Mouse (Mus musculus): Measurements from ENCODE around the gene Ormdl2. TPM values are rescaled to one million over a fixed set of nuclear protein-coding genes. Genes with fewer than 3 reads are reported as not detected.
A peak's percentile ranks its signal among the peaks of the same experiment; 100 is the strongest.

The Ormdl2 gene
- 59.8 and 62.1 TPM in 2 replicates for polyA plus RNA-seq (2015; fragmentation: Nextera tagmentation; extraction: Ambion mirVana)

DNA sequence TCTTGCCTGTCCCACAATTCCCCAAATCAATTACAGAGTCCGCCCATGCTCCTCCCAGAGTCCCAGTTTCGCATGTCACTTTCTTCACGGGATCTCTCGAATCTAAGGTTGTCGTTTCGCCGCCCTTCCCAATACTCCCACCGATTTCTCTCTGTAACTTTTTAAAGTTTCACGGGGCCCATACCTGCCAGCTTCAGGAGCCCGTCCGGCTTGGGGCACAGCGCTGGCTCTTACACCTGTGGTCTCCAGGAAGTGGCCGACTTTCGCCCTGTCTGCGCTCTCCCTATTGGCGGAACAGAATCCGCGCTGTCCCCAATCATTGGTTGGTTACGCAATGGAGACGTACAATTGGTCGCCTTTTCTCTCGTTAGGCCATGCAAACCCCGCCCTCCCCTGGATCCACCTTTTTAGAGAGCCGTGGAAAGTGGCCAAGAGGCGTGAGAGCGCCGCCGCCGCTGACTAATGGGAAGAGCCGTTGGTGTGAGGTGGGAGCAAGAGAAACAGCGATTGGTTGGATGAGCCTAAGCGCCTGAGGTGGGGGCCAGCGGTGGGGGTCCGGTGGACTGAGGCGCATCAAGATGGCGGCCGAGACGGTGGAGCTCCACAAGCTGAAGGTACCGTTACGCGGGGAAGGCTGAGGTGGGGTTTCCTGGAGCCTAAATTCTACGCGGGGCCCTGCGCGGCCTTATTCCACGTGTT, at the start of gene Ormdl2:
Gene Ormdl2, minus strand, starts transcription at position 288 of the 699 bp plus-strand sequence.
- Histone ChIP-seq H3K27me3 (replicated peaks; ENCODE audit: insufficient read depth, low read length) (no peaks in the 10 kb centered on the region), H3K36me3 (ENCODE audit: insufficient read depth, low read length) (peaks cover 16% of the 10 kb centered on the region; the same call in 1 of the 2 replicates), H3K9ac (replicated peaks; ENCODE audit: low read depth) (peak within 1 kb of the TSS; percentile 75), H3K4me2 (replicated peaks; ENCODE audit: low read depth, low read length) (peak within 1 kb of the TSS; percentile 68), H3K4me1 (ENCODE audit: insufficient read depth, low read depth, low read length) (peaks cover 6% of the 10 kb centered on the region; the same call in 1 of the 2 replicates), H3K4me3 (ENCODE audit: low read depth, low read length) (peak within 1 kb of the TSS; percentile 63), H3K9me3 (ENCODE audit: low read length) (no peaks in the 10 kb centered on the region), H3K27ac (ENCODE audit: low read length) (peak within 1 kb of the TSS; percentile 62; the same call in 1 of the 2 replicates)
- peak; percentile 100 for DNase-seq (ENCODE audit: low spot score)
- ATAC-seq, result peak; percentile 99
- WGBS, result under 1% methylated on average over 46 of the region's 46 CpGs
- TF ChIP-seq EP300 (IDR thresholded peaks at IDR 0.05) (peak; percentile 80), CTCF (IDR thresholded peaks at IDR 0.05) (peak; percentile 26)

- H3K9me3 ChIP-seq (ENCODE audit: low read length), result no peaks in the 10 kb centered on the region
- no peaks in the 10 kb centered on the region for H3K27me3 ChIP-seq (replicated peaks; ENCODE audit: insufficient read depth, low read length)
- no peak for ATAC-seq
- H3K4me2 ChIP-seq (replicated peaks; ENCODE audit: low read depth, low read length), result no peak overlapping the region
- no peak for DNase-seq (ENCODE audit: low spot score)
- no peak for TF ChIP-seq EP300 (IDR thresholded peaks at IDR 0.05)
- TF ChIP-seq CTCF (IDR thresholded peaks at IDR 0.05), result no peak
- H3K4me1 ChIP-seq (ENCODE audit: insufficient read depth, low read depth, low read length), result no peaks in the 10 kb centered on the region
- peaks cover 20% of the 10 kb centered on the region; the same call in 1 of the 2 replicates for H3K36me3 ChIP-seq (ENCODE audit: insufficient read depth, low read length)
- no peak overlapping the region for H3K4me3 ChIP-seq (ENCODE audit: low read depth, low read length)
- H3K27ac ChIP-seq (ENCODE audit: low read length), result no peak overlapping the region
- no peak overlapping the region for H3K9ac ChIP-seq (replicated peaks; ENCODE audit: low read depth)
- 73% methylated on average over 3 of the region's 3 CpGs for WGBS
These were observed 48.9 kb upstream of the Ormdl2 start for GRCm38 (mm10) chr10:128870341-128870740.

GRCm38 (mm10) chr10:128866518-128866917, 45.1 kb upstream of the Ormdl2 start:
- no peak overlapping the region for H3K4me2 ChIP-seq (replicated peaks; ENCODE audit: low read depth, low read length)
- TF ChIP-seq CTCF (IDR thresholded peaks at IDR 0.05), result no peak
- no peak for TF ChIP-seq EP300 (IDR thresholded peaks at IDR 0.05)
- ATAC-seq, result no peak

GRCm38 (mm10) chr10:128866042-128866441, 44.6 kb upstream of the Ormdl2 start:
- no peak overlapping the region for H3K27ac ChIP-seq (ENCODE audit: low read length)
- DNase-seq (ENCODE audit: low spot score) (peak; percentile 29), ATAC-seq (no peak)
- H3K4me1 ChIP-seq (ENCODE audit: insufficient read depth, low read depth, low read length), result no peaks in the 10 kb centered on the region
- no peaks in the 10 kb centered on the region for H3K27me3 ChIP-seq (replicated peaks; ENCODE audit: insufficient read depth, low read length)
- no peak overlapping the region for H3K4me2 ChIP-seq (replicated peaks; ENCODE audit: low read depth, low read length)
- TF ChIP-seq CTCF (IDR thresholded peaks at IDR 0.05), result peak; percentile 55
- TF ChIP-seq EP300 (IDR thresholded peaks at IDR 0.05), result no peak
- WGBS, result 76% methylated on average over 3 of the region's 3 CpGs
- no peak overlapping the region for H3K4me3 ChIP-seq (ENCODE audit: low read depth, low read length)
- H3K36me3 ChIP-seq (ENCODE audit: insufficient read depth, low read length), result 0 out of 2 replicates have a peak, but pooled peaks cover 14% of the 10 kb centered on the region
- no peak overlapping the region for H3K9ac ChIP-seq (replicated peaks; ENCODE audit: low read depth)
- H3K9me3 ChIP-seq (ENCODE audit: low read length), result no peaks in the 10 kb centered on the region

More at GRCm38 (mm10) chr10:128866518-128866917, 45.1 kb upstream of the Ormdl2 start:
- no peak overlapping the region for H3K27ac ChIP-seq (ENCODE audit: low read length)
- no peak overlapping the region for H3K9ac ChIP-seq (replicated peaks; ENCODE audit: low read depth)
- no peak for DNase-seq (ENCODE audit: low spot score)
- 90% methylated on average over 1 of the region's 1 CpGs for WGBS
- 0 out of 2 replicates have a peak, but pooled peaks cover 15% of the 10 kb centered on the region for H3K36me3 ChIP-seq (ENCODE audit: insufficient read depth, low read length)
- no peaks in the 10 kb centered on the region for H3K9me3 ChIP-seq (ENCODE audit: low read length)
- no peak overlapping the region for H3K4me3 ChIP-seq (ENCODE audit: low read depth, low read length)
- H3K27me3 ChIP-seq (replicated peaks; ENCODE audit: insufficient read depth, low read length), result no peaks in the 10 kb centered on the region
- no peaks in the 10 kb centered on the region for H3K4me1 ChIP-seq (ENCODE audit: insufficient read depth, low read depth, low read length)

- Histone ChIP-seq H3K27me3 (replicated peaks; ENCODE audit: insufficient read depth, low read length) (no peaks in the 10 kb centered on the region), H3K4me1 (ENCODE audit: insufficient read depth, low read depth, low read length) (no peaks in the 10 kb centered on the region), H3K4me2 (replicated peaks; ENCODE audit: low read depth, low read length) (no peak overlapping the region), H3K27ac (ENCODE audit: low read length) (no peak overlapping the region), H3K9ac (replicated peaks; ENCODE audit: low read depth) (no peak overlapping the region), H3K36me3 (ENCODE audit: insufficient read depth, low read length) (peaks cover 18% of the 10 kb centered on the region), H3K9me3 (ENCODE audit: low read length) (no peaks in the 10 kb centered on the region), H3K4me3 (ENCODE audit: low read depth, low read length) (no peak overlapping the region)
- DNase-seq (ENCODE audit: low spot score) (no peak), ATAC-seq (no peak)
- TF ChIP-seq CTCF (IDR thresholded peaks at IDR 0.05), result no peak
- no peak for TF ChIP-seq EP300 (IDR thresholded peaks at IDR 0.05)
These were observed 39.7 kb upstream of the Ormdl2 start for GRCm38 (mm10) chr10:128861176-128861575.

DNA sequence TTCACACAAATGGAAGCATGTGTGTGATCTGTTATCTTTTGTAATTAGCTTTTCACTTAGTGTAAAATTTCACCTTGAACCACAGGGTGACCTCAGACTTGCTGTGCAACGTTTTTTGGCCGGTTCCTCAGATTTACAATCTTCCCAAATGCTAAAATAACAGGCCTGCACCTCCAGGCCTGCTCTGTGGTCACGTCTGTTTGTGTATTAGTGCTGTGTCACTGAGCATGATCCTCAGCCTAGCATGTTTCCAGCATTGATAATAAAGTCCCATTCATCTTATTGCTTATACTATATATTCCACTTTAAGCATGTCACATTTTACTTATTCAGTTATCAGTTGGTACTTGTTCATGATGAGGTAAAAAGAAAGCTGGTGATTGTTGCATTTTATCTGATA, 28.9 kb upstream of the Ormdl2 start:
- H3K4me2 ChIP-seq (replicated peaks; ENCODE audit: low read depth, low read length), result no peak overlapping the region
- no peak for TF ChIP-seq EP300 (IDR thresholded peaks at IDR 0.05)
- no peak for TF ChIP-seq CTCF (IDR thresholded peaks at IDR 0.05)
- 79% methylated on average over 3 of the region's 3 CpGs for WGBS
- H3K4me3 ChIP-seq (ENCODE audit: low read depth, low read length), result no peak overlapping the region
- no peak overlapping the region for H3K27ac ChIP-seq (ENCODE audit: low read length)
- no peak for DNase-seq (ENCODE audit: low spot score)
- H3K9ac ChIP-seq (replicated peaks; ENCODE audit: low read depth), result no peak overlapping the region
- 0 out of 2 replicates have a peak, but pooled peaks cover 7% of the 10 kb centered on the region for H3K36me3 ChIP-seq (ENCODE audit: insufficient read depth, low read length)
- H3K9me3 ChIP-seq (ENCODE audit: low read length), result no peaks in the 10 kb centered on the region
- no peaks in the 10 kb centered on the region for H3K4me1 ChIP-seq (ENCODE audit: insufficient read depth, low read depth, low read length)
- no peak for ATAC-seq
- H3K27me3 ChIP-seq (replicated peaks; ENCODE audit: insufficient read depth, low read length), result no peaks in the 10 kb centered on the region

Measured in lung, postnatal 0 days (tissue).